Comparison of ENCODE assay signal across 13 mouse cellular contexts in genomic region chr4:119462457-119462856, GRCm38 (mm10). TPM values are rescaled to one million over a fixed set of nuclear protein-coding genes. Genes with fewer than 3 reads are reported as not detected.
DNase-seq lines count a peak whose midpoint lies in the region; ATAC-seq lines count a peak whose summit lies in the region.
"Had no signal": no experiment of that assay in that cellular context is flagged by ENCODE, and none has a peak within 500 bp of the region (broad histone marks: within the 10 kb centered on the region; RNA-seq: fewer than 3 reads in every experiment).

No protein-coding gene starts in this region.

- no peaks in the 10 kb centered on the region for H3K27me3 ChIP-seq in embryonic facial prominence, embryonic 13.5 days
- no peaks in the 10 kb centered on the region; the same call in 1 of the 2 replicates for H3K27me3 ChIP-seq in embryonic facial prominence, embryonic 10.5 days (replicated peaks; ENCODE audit: low read depth, poor library complexity, severe bottlenecking)
- H3K27me3 ChIP-seq in hindbrain, embryonic 13.5 days = no peaks in the 10 kb centered on the region
- no peaks in the 10 kb centered on the region for H3K27me3 ChIP-seq in hindbrain, embryonic 10.5 days (ENCODE audit: insufficient read depth, poor library complexity, severe bottlenecking)

- no peaks in the 10 kb centered on the region for H3K9me3 ChIP-seq in embryonic facial prominence, embryonic 13.5 days
- no peaks in the 10 kb centered on the region for H3K9me3 ChIP-seq in embryonic facial prominence, embryonic 10.5 days
- H3K9me3 ChIP-seq in hindbrain, embryonic 13.5 days = no peaks in the 10 kb centered on the region
- no peaks in the 10 kb centered on the region for H3K9me3 ChIP-seq in hindbrain, embryonic 10.5 days

- ATAC-seq in embryonic facial prominence, embryonic 13.5 days (ENCODE audit: insufficient number of reproducible peaks, insufficient read depth, low FRiP score, low TSS enrichment, low read depth) = no peak
- ATAC-seq in hindbrain, embryonic 13.5 days (ENCODE audit: low FRiP score) = no peak
- peak; percentile 51 for ATAC-seq in megakaryocyte, adult 5-6 weeks (ENCODE audit: poor library complexity, severe bottlenecking)
- ATAC-seq: activated CD4-positive, CD25-positive, alpha-beta regulatory T cell, adult 4 months had no signal

- no peak overlapping the region for H3K4me3 ChIP-seq in embryonic facial prominence, embryonic 13.5 days
- H3K4me3 ChIP-seq in embryonic facial prominence, embryonic 10.5 days = no peak overlapping the region
- H3K4me3 ChIP-seq in hindbrain, embryonic 13.5 days = no peak overlapping the region
- H3K4me3 ChIP-seq in hindbrain, embryonic 10.5 days = no peak overlapping the region

- 68% methylated on average over 3 of the region's 3 CpGs for WGBS in embryonic facial prominence, embryonic 13.5 days
- 81% methylated on average over 3 of the region's 3 CpGs for WGBS in embryonic facial prominence, embryonic 10.5 days
- 88% methylated on average over 3 of the region's 3 CpGs for WGBS in hindbrain, embryonic 13.5 days
- WGBS in hindbrain, embryonic 10.5 days = 91% methylated on average over 3 of the region's 3 CpGs

- no peaks in the 10 kb centered on the region for H3K36me3 ChIP-seq in embryonic facial prominence, embryonic 13.5 days
- H3K36me3 ChIP-seq in embryonic facial prominence, embryonic 10.5 days (replicated peaks) = no peaks in the 10 kb centered on the region
- H3K36me3 ChIP-seq in hindbrain, embryonic 13.5 days = peaks cover 9% of the 10 kb centered on the region
- no peaks in the 10 kb centered on the region for H3K36me3 ChIP-seq in hindbrain, embryonic 10.5 days

- H3K27ac ChIP-seq in embryonic facial prominence, embryonic 13.5 days = 0 out of 2 replicates have a peak overlapping the region, but pooled peaks have one; percentile 39
- H3K27ac ChIP-seq in embryonic facial prominence, embryonic 10.5 days (replicated peaks) = no peak overlapping the region
- H3K27ac ChIP-seq in hindbrain, embryonic 13.5 days = peak overlapping the region; percentile 92
- no peak overlapping the region for H3K27ac ChIP-seq in hindbrain, embryonic 10.5 days
- H3K27ac ChIP-seq: macrophage had no signal

- no peak for DNase-seq in embryonic facial prominence, embryonic 10.5 days (ENCODE audit: low spot score)
- no peak for DNase-seq in hindbrain, embryonic 10.5 days (ENCODE audit: low spot score)
- DNase-seq in 416B (ENCODE audit: low read depth) = peak; percentile 49
- no peak for DNase-seq in adrenal gland, postnatal 10 days
- no peak for DNase-seq in embryo, embryonic 10 days (ENCODE audit: low spot score)

- no peak overlapping the region for H3K4me2 ChIP-seq in embryonic facial prominence, embryonic 13.5 days
- no peak overlapping the region for H3K4me2 ChIP-seq in hindbrain, embryonic 13.5 days

- peaks cover 30% of the 10 kb centered on the region for H3K4me1 ChIP-seq in embryonic facial prominence, embryonic 13.5 days
- H3K4me1 ChIP-seq in embryonic facial prominence, embryonic 10.5 days = peaks cover 13% of the 10 kb centered on the region
- H3K4me1 ChIP-seq in hindbrain, embryonic 13.5 days (replicated peaks) = peaks cover 39% of the 10 kb centered on the region
- H3K4me1 ChIP-seq in hindbrain, embryonic 10.5 days (replicated peaks) = peaks cover 15% of the 10 kb centered on the region; the same call in 1 of the 2 replicates

- H3K9ac ChIP-seq in embryonic facial prominence, embryonic 13.5 days = no peak overlapping the region
- no peak overlapping the region for H3K9ac ChIP-seq in hindbrain, embryonic 13.5 days

RNA-seq across cellular contexts. Expression of gene Rimkla, which starts 30.0 kb away (rescaled TPM):
- 0.61 and 1.2 TPM in 2 replicates for polyA plus RNA-seq in embryonic facial prominence, embryonic 13.5 days (2015; fragmentation: Nextera tagmentation; extraction: Ambion mirVana)
- 1.9 TPM in 2 replicates for polyA plus RNA-seq in embryonic facial prominence, embryonic 10.5 days (2016; fragmentation: Nextera tagmentation; extraction: Ambion mirVana)
- 19.9 and 21.0 TPM in 2 replicates for polyA plus RNA-seq in hindbrain, embryonic 13.5 days (2015; fragmentation: Nextera tagmentation; extraction: Ambion mirVana)
- 3.6 and 4.6 TPM in 2 replicates for polyA plus RNA-seq in hindbrain, embryonic 10.5 days (2016; fragmentation: Nextera tagmentation; extraction: Ambion mirVana)
- total RNA-seq in megakaryocyte, adult 5-6 weeks (2015) = not detected in 2 replicates
- total RNA-seq in megakaryocyte, adult 5-6 weeks (2017) = not detected in 2 replicates
- total RNA-seq in adrenal gland, postnatal 10 days (2021) = 1 to 10 TPM in 1 of 2 experiments, under 1 TPM in 1; 0.60 to 1.2 TPM
- polyA plus RNA-seq: macrophage had no signal

RNA-seq across cellular contexts. Expression of gene Zmynd12, which starts 39.8 kb away (rescaled TPM):
- 0.63 TPM in 1 of 2 replicates, not detected in the other for polyA plus RNA-seq in embryonic facial prominence, embryonic 13.5 days (2015; fragmentation: Nextera tagmentation; extraction: Ambion mirVana)
- polyA plus RNA-seq in embryonic facial prominence, embryonic 10.5 days (2016; fragmentation: Nextera tagmentation; extraction: Ambion mirVana) = 0.15 and 0.36 TPM in 2 replicates
- 0.40 and 0.44 TPM in 2 replicates for polyA plus RNA-seq in hindbrain, embryonic 13.5 days (2015; fragmentation: Nextera tagmentation; extraction: Ambion mirVana)
- polyA plus RNA-seq in hindbrain, embryonic 10.5 days (2016; fragmentation: Nextera tagmentation; extraction: Ambion mirVana) = 0.15 and 0.60 TPM in 2 replicates
- total RNA-seq in megakaryocyte, adult 5-6 weeks (2015) = not detected in 2 replicates
- not detected in 2 replicates for total RNA-seq in megakaryocyte, adult 5-6 weeks (2017)
- 1 to 10 TPM; 1.9 to 2.6 TPM for total RNA-seq in adrenal gland, postnatal 10 days (2021)
- total RNA-seq: ES-E14; neutrophil, adult 5-6 weeks had no signal
- polyA plus RNA-seq: activated CD4-positive, CD25-positive, alpha-beta regulatory T cell, adult 4 months; macrophage; stomach, embryonic 14.5 days had no signal

RNA-seq across cellular contexts. Expression of gene Ppcs, which starts 40.2 kb away (rescaled TPM):
- 28.3 and 32.2 TPM in 2 replicates for polyA plus RNA-seq in embryonic facial prominence, embryonic 13.5 days (2015; fragmentation: Nextera tagmentation; extraction: Ambion mirVana)
- polyA plus RNA-seq in embryonic facial prominence, embryonic 10.5 days (2016; fragmentation: Nextera tagmentation; extraction: Ambion mirVana) = 33.2 and 35.3 TPM in 2 replicates
- polyA plus RNA-seq in hindbrain, embryonic 13.5 days (2015; fragmentation: Nextera tagmentation; extraction: Ambion mirVana) = 21.5 and 21.8 TPM in 2 replicates
- polyA plus RNA-seq in hindbrain, embryonic 10.5 days (2016; fragmentation: Nextera tagmentation; extraction: Ambion mirVana) = 25.6 and 29.7 TPM in 2 replicates
- total RNA-seq in megakaryocyte, adult 5-6 weeks (2015) = 8.0 and 8.6 TPM in 2 replicates
- 7.2 and 7.6 TPM in 2 replicates for total RNA-seq in megakaryocyte, adult 5-6 weeks (2017)
- total RNA-seq in adrenal gland, postnatal 10 days (2021) = 10 to 100 TPM; 28.8 to 33.2 TPM

RNA-seq across cellular contexts. Expression of gene Ccdc30, which starts 47.1 kb away (rescaled TPM):
- 5.0 and 6.4 TPM in 2 replicates for polyA plus RNA-seq in embryonic facial prominence, embryonic 13.5 days (2015; fragmentation: Nextera tagmentation; extraction: Ambion mirVana)
- polyA plus RNA-seq in embryonic facial prominence, embryonic 10.5 days (2016; fragmentation: Nextera tagmentation; extraction: Ambion mirVana) = 5.1 and 6.4 TPM in 2 replicates
- polyA plus RNA-seq in hindbrain, embryonic 13.5 days (2015; fragmentation: Nextera tagmentation; extraction: Ambion mirVana) = 18.4 and 20.2 TPM in 2 replicates
- polyA plus RNA-seq in hindbrain, embryonic 10.5 days (2016; fragmentation: Nextera tagmentation; extraction: Ambion mirVana) = 6.6 and 11.0 TPM in 2 replicates
- total RNA-seq in megakaryocyte, adult 5-6 weeks (2015) = 0.07 TPM in 1 of 2 replicates, not detected in the other
- not detected in 2 replicates for total RNA-seq in megakaryocyte, adult 5-6 weeks (2017)
- 10 to 100 TPM in 1 of 2 experiments, 1 to 10 TPM in 1; 6.7 to 10.5 TPM for total RNA-seq in adrenal gland, postnatal 10 days (2021)
- polyA plus RNA-seq: macrophage had no signal

Comparison
In these comparisons a context has a peak if more than half of its experiments do, and no peak if none do; other contexts are left out.
1. H3K27ac ChIP-seq: peak in embryonic facial prominence, embryonic 13.5 days (single experiment) and hindbrain, embryonic 13.5 days (single experiment); none in embryonic facial prominence, embryonic 10.5 days (single experiment) and hindbrain, embryonic 10.5 days (single experiment).